Mouse (Mus musculus) forebrain, embryonic 16.5 days (tissue): Measurements from ENCODE around the gene Ankrd13a. TPM values are rescaled to one million over a fixed set of nuclear protein-coding genes. Genes with fewer than 3 reads are reported as not detected.

Source experiments
- ATAC-seq: fragments of 200-750 bp; cut with Nextera tagmentation; 2 replicates; pipeline ENCODE4 v1.8.0; 2017; ENCODE audit warnings: mild to moderate bottlenecking, moderate library complexity
- H3K27ac ChIP-seq: fragments of 300-500 bp; sonication (generic); 2 replicates; pipeline ENCODE4 v1.5.1; 2014; ENCODE audit warnings: low read length, control low read depth
- H3K27me3 ChIP-seq: fragments of 300-500 bp; sonication (generic); replicated peaks from 2 replicates; pipeline ENCODE4 v1.6.1; 2014; ENCODE audit warnings: low read length; ENCODE audit not compliant: control insufficient read depth, insufficient read depth
- H3K36me3 ChIP-seq: fragments of 300-500 bp; sonication (generic); 2 replicates; pipeline ENCODE4 v1.6.1; 2014; ENCODE audit not compliant: control insufficient read depth, insufficient read depth
- H3K4me1 ChIP-seq: fragments of 300-500 bp; sonication (generic); replicated peaks from 2 replicates; pipeline ENCODE4 v1.6.1; 2014; ENCODE audit warnings: low read length; ENCODE audit not compliant: control insufficient read depth, insufficient read depth
- H3K4me2 ChIP-seq: fragments of 300-500 bp; sonication (generic); 2 replicates; pipeline ENCODE4 v1.6.1; 2014; ENCODE audit warnings: mild to moderate bottlenecking, low read length, control low read depth
- H3K4me3 ChIP-seq: fragments of 300-500 bp; sonication (generic); replicated peaks from 2 replicates; pipeline ENCODE4 v1.5.1; 2014; ENCODE audit warnings: mild to moderate bottlenecking, low read length, control low read depth
- H3K9ac ChIP-seq: fragments of 300-500 bp; sonication (generic); replicated peaks from 2 replicates; pipeline ENCODE4 v1.6.1; 2014; ENCODE audit warnings: low read depth, low read length, control low read depth
- H3K9me3 ChIP-seq: fragments of 300-500 bp; sonication (generic); 2 replicates; pipeline ENCODE4 v1.6.1; 2016; ENCODE audit warnings: low read length; ENCODE audit not compliant: control insufficient read depth
- WGBS: fragments of 180-500 bp; shearing (Covaris S2); extraction: QIAGEN DNeasy Blood & Tissue Kit; methylation state at CpG from one replicate; pipeline ENCODE4 v1.1.7; 2014; 5-methylcytosine and 5-hydroxymethylcytosine counted together
- polyA plus RNA-seq: library from polyadenylated mRNA; unstranded; fragments of >200 nt; fragmentation: Nextera tagmentation; extraction: Ambion mirVana; gene quantifications from 2 replicates; pipeline ENCODE4 v1.2.1, GENCODE M21; 2015

The Ankrd13a gene
- polyA plus RNA-seq, 1 experiment from 2014 or later, result 30.1 TPM

GRCm38 (mm10) chr5:114759536-114760090 lies 14.9 kb upstream of the Ankrd13a start:
- Histone ChIP-seq H3K4me3 (no peak overlapping the region), H3K9me3 (no peaks in the 10 kb centered on the region), H3K4me1 (no peaks in the 10 kb centered on the region), H3K27me3 (no peaks in the 10 kb centered on the region), H3K9ac (no peak overlapping the region), H3K4me2 (no peak overlapping the region), H3K36me3 (peaks cover 13% of the 10 kb centered on the region), H3K27ac (no peak overlapping the region)
- WGBS, result 92% methylated on average over 5 of the region's 5 CpGs
- no peak for ATAC-seq

GRCm38 (mm10) chr5:114761980-114762379 lies 12.5 kb upstream of the Ankrd13a start:
- Histone ChIP-seq H3K36me3 (peaks cover 15% of the 10 kb centered on the region), H3K4me2 (no peak overlapping the region), H3K9me3 (no peaks in the 10 kb centered on the region), H3K4me1 (no peaks in the 10 kb centered on the region), H3K4me3 (no peak overlapping the region), H3K27ac (no peak overlapping the region), H3K27me3 (no peaks in the 10 kb centered on the region), H3K9ac (no peak overlapping the region)
- no peak for ATAC-seq
- WGBS, result 93% methylated on average over 8 of the region's 8 CpGs

- no peak for ATAC-seq
- Histone ChIP-seq H3K4me2 (no peak overlapping the region), H3K4me1 (no peaks in the 10 kb centered on the region; the same call in 1 of the 2 replicates), H3K9me3 (no peaks in the 10 kb centered on the region), H3K27me3 (no peaks in the 10 kb centered on the region), H3K4me3 (no peak overlapping the region), H3K27ac (no peak overlapping the region), H3K9ac (no peak overlapping the region), H3K36me3 (peaks cover 15% of the 10 kb centered on the region)
- WGBS, result 86% methylated on average over 18 of the region's 18 CpGs
These were observed 9.4 kb upstream of the Ankrd13a start for GRCm38 (mm10) chr5:114764812-114765735.

GRCm38 (mm10) chr5:114766686-114767085 lies 7.8 kb upstream of the Ankrd13a start:
- H3K4me3 ChIP-seq, result no peak overlapping the region
- H3K9ac ChIP-seq, result no peak overlapping the region
- no peaks in the 10 kb centered on the region for H3K9me3 ChIP-seq
- no peak for ATAC-seq
- H3K4me2 ChIP-seq, result no peak overlapping the region
- H3K36me3 ChIP-seq, result peaks cover 15% of the 10 kb centered on the region
- H3K27ac ChIP-seq, result no peak overlapping the region
- H3K27me3 ChIP-seq, result no peaks in the 10 kb centered on the region
- H3K4me1 ChIP-seq, result peaks cover 4% of the 10 kb centered on the region
- WGBS, result 93% methylated on average over 8 of the region's 8 CpGs

- no peak for ATAC-seq
These were observed 7.3 kb upstream of the Ankrd13a start for GRCm38 (mm10) chr5:114767185-114767584.

GRCm38 (mm10) chr5:114769786-114770185 lies 4.7 kb upstream of the Ankrd13a start:
- Histone ChIP-seq H3K27ac (no peak overlapping the region), H3K4me3 (no peak overlapping the region), H3K36me3 (0 out of 2 replicates have a peak, but pooled peaks cover 2% of the 10 kb centered on the region), H3K9ac (no peak overlapping the region), H3K4me1 (peaks cover 17% of the 10 kb centered on the region), H3K9me3 (no peaks in the 10 kb centered on the region), H3K4me2 (no peak overlapping the region), H3K27me3 (no peaks in the 10 kb centered on the region)
- ATAC-seq, result no peak
- 91% methylated on average over 8 of the region's 8 CpGs for WGBS

More at GRCm38 (mm10) chr5:114767185-114767584, 7.3 kb upstream of the Ankrd13a start:
- Histone ChIP-seq H3K4me2 (no peak overlapping the region), H3K27me3 (no peaks in the 10 kb centered on the region), H3K36me3 (peaks cover 13% of the 10 kb centered on the region), H3K9me3 (no peaks in the 10 kb centered on the region), H3K4me3 (no peak overlapping the region), H3K9ac (no peak overlapping the region), H3K4me1 (peaks cover 8% of the 10 kb centered on the region), H3K27ac (no peak overlapping the region)
- 75% methylated on average over 7 of the region's 7 CpGs for WGBS

GRCm38 (mm10) chr5:114771796-114772195 lies 2.7 kb upstream of the Ankrd13a start:
- H3K27ac ChIP-seq, result no peak overlapping the region
- no peak for ATAC-seq
- no peaks in the 10 kb centered on the region for H3K36me3 ChIP-seq
- H3K9me3 ChIP-seq, result no peaks in the 10 kb centered on the region
- peaks cover 31% of the 10 kb centered on the region for H3K4me1 ChIP-seq
- H3K4me3 ChIP-seq, result peak overlapping the region; percentile 98
- no peak overlapping the region for H3K9ac ChIP-seq
- H3K27me3 ChIP-seq, result no peaks in the 10 kb centered on the region
- WGBS, result 47% methylated on average over 8 of the region's 8 CpGs
- H3K4me2 ChIP-seq, result peak overlapping the region; percentile 87

- peak overlapping the region; percentile 98 for H3K4me3 ChIP-seq
- H3K9me3 ChIP-seq, result no peaks in the 10 kb centered on the region
- no peaks in the 10 kb centered on the region for H3K27me3 ChIP-seq
- ATAC-seq, result peak; percentile 43
- 2% methylated on average over 48 of the region's 57 CpGs for WGBS
- H3K4me2 ChIP-seq, result peak overlapping the region; percentile 87
- peak overlapping the region; percentile 75 for H3K27ac ChIP-seq
- H3K36me3 ChIP-seq, result no peaks in the 10 kb centered on the region
- H3K4me1 ChIP-seq, result peaks cover 35% of the 10 kb centered on the region
- peak overlapping the region; percentile 94 for H3K9ac ChIP-seq
These were observed 1.8 kb upstream of the Ankrd13a start for GRCm38 (mm10) chr5:114772456-114773203.

- WGBS, result under 1% methylated on average over 52 of the region's 52 CpGs
- H3K4me2 ChIP-seq, result peak overlapping the region; percentile 98
These were observed 1.2 kb upstream of the Ankrd13a start for GRCm38 (mm10) chr5:114773211-114773710.

More at GRCm38 (mm10) chr5:114773211-114773710, 1.2 kb upstream of the Ankrd13a start:
- H3K4me1 ChIP-seq, result peaks cover 39% of the 10 kb centered on the region
- ATAC-seq, result peak; percentile 75
- peak overlapping the region; percentile 98 for H3K4me3 ChIP-seq
- no peaks in the 10 kb centered on the region for H3K27me3 ChIP-seq
- peak overlapping the region; percentile 94 for H3K9ac ChIP-seq
- no peaks in the 10 kb centered on the region for H3K9me3 ChIP-seq
- H3K36me3 ChIP-seq, result no peaks in the 10 kb centered on the region
- peak overlapping the region; percentile 89 for H3K27ac ChIP-seq
